Mouse (Mus musculus) spleen, adult 18-20 months (tissue): ENCODE results near the gene Serf2.

ENCODE experiments used
- DNase-seq, 2 experiments: peaks; one replicate each; pipeline ENCODE4 v3.0.0; 2022; ENCODE audit warnings: mixed read lengths in 2 of 2

Serf2 gene

GRCm38 (mm10) chr2:121448739-121449535, at the start of gene Serf2:
Gene Serf2 (plus strand): TSS chr2:121449195.
- DNase-seq, result peak; percentile 99 to 100

GRCm38 (mm10) chr2:121403296-121403695, 45.7 kb upstream of the Serf2 start:
- no peak for DNase-seq

- peak; percentile 12 to 52 for DNase-seq
Measured at GRCm38 (mm10) chr2:121408160-121408559, 40.8 kb upstream of the Serf2 start.

- DNase-seq, result no peak
Measured at GRCm38 (mm10) chr2:121412843-121413386, 36.1 kb upstream of the Serf2 start.

GRCm38 (mm10) chr2:121413387-121414042, 35.5 kb upstream of the Serf2 start, which contains the start of the genes Pdia3 and Catsper2:
Gene Pdia3 (plus strand): TSS chr2:121413775.
Gene Catsper2 (minus strand): TSS chr2:121413792.
- DNase-seq, result peak; percentile 92 to 94

- no peak for DNase-seq
Measured at GRCm38 (mm10) chr2:121414139-121414685, 34.8 kb upstream of the Serf2 start.

- no peak for DNase-seq
Measured at GRCm38 (mm10) chr2:121415103-121415502, 33.9 kb upstream of the Serf2 start.

GRCm38 (mm10) chr2:121415591-121415990, 33.4 kb upstream of the Serf2 start:
- DNase-seq, result no peak

GRCm38 (mm10) chr2:121416356-121416755, 32.6 kb upstream of the Serf2 start:
- no peak for DNase-seq

GRCm38 (mm10) chr2:121418476-121418875, 30.5 kb upstream of the Serf2 start:
- DNase-seq, result no peak

GRCm38 (mm10) chr2:121423166-121423565, 25.8 kb upstream of the Serf2 start:
- no peak for DNase-seq

- DNase-seq, result no peak
Measured at GRCm38 (mm10) chr2:121425890-121426289, 23.1 kb upstream of the Serf2 start.

GRCm38 (mm10) chr2:121434854-121435253, 14.1 kb upstream of the Serf2 start:
- DNase-seq, result no peak

- no peak for DNase-seq
Measured at GRCm38 (mm10) chr2:121439746-121440145, 9.2 kb upstream of the Serf2 start.

- no peak for DNase-seq
Measured at GRCm38 (mm10) chr2:121440834-121441605, 8.0 kb upstream of the Serf2 start.

- DNase-seq, result peak; percentile 57 to 70
Measured at GRCm38 (mm10) chr2:121441800-121442199, 7.2 kb upstream of the Serf2 start.

GRCm38 (mm10) chr2:121442259-121443067, 6.5 kb upstream of the Serf2 start:
- peak; percentile 76 to 82 for DNase-seq

GRCm38 (mm10) chr2:121443068-121443349, 6.0 kb upstream of the Serf2 start:
- peak; percentile 14 to 24 for DNase-seq

- no peak for DNase-seq
Measured at GRCm38 (mm10) chr2:121444178-121444577, 4.8 kb upstream of the Serf2 start, which contains the start of gene Ell3. Gene Ell3 (minus strand): TSS chr2:121444278.

GRCm38 (mm10) chr2:121445117-121445516, 3.9 kb upstream of the Serf2 start:
- no peak for DNase-seq

- no peak for DNase-seq
Measured at GRCm38 (mm10) chr2:121446506-121446905, 2.5 kb upstream of the Serf2 start.

GRCm38 (mm10) chr2:121447006-121447405, 2.0 kb upstream of the Serf2 start:
- DNase-seq, result no peak
